Mouse (Mus musculus): Measurements from ENCODE around the gene Pcdh7. TPM values are rescaled to one million over a fixed set of nuclear protein-coding genes. Genes with fewer than 3 reads are reported as not detected.

Gene Pcdh7
- total RNA-seq, 2 experiments from 2014 or later = 69.3 to 70.6 TPM

DNA sequence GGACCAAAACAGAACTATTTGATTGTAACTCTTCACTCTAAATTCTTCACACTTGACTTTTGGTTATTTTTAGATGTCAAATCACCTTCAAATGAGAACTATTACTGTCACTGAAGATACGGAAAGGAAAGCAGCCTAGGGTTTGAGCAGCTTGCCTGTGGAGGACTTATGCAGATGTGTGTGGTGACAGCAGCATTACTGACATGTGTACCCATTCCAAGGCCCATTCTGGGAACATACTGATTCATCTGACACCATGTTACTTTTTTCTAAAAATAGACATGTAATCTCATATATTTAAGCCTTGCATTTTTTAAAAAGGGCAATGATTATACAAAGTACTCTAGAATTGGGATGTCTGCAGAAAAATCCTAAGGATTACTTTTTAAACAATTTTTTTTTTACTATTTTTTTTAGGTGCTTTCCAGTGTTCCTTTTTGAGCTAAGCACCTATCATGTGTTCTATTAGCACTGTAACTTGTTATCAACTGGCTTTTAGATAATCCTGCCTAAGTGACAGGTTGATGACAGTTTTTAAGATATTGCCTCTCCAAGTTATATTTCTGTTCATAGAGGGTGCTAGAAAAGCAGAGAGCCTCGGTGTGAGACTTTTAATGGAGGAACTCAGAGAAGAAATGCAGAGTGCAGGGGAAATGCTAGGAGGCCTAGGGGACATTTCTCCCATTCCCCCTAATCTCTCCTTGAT, 26.3 kb downstream of the Pcdh7 start:
- no peak for DNase-seq (ENCODE audit: low spot score in 2 of 2)

DNA sequence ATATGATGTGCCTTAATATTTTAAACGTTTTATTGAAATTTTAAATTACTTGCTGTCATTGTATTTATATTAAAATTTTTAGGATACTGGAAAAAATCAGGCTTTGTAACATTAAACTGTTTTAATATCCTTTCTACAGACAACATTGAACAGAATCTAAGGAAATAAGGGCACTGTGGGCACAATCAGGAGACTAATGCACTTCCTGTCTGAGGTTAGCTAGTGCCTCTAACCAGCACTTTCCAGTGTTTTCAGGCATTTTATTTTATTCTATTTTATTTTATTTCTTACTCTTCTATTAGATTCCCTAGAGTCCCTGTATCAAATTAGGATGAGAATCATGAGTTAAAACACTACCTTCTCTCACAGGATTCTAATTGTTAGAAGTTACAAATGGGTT, 28.1 kb downstream of the Pcdh7 start:
- DNase-seq (ENCODE audit: low spot score in 2 of 2) = no peak

DNA sequence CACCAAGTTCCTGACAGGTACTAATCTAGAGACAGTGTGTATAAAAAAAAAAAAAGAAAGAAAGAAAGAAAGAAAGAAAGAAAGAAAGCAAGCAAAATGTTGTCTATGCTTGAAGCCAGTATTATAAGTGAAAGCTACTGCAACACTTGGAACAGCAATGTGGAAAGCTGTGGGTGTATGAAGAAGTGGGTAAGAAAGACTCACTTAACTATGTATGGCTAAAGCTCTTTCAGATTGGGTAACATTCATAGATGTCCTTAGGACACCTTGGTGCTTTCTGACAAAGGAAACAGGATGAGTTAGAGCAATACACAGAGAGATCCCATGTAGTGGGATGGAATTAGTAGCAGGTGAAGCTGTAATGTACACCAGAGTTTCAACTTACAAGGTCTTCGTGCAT, 32.6 kb downstream of the Pcdh7 start:
- no peak for DNase-seq (ENCODE audit: low spot score in 2 of 2)

DNA sequence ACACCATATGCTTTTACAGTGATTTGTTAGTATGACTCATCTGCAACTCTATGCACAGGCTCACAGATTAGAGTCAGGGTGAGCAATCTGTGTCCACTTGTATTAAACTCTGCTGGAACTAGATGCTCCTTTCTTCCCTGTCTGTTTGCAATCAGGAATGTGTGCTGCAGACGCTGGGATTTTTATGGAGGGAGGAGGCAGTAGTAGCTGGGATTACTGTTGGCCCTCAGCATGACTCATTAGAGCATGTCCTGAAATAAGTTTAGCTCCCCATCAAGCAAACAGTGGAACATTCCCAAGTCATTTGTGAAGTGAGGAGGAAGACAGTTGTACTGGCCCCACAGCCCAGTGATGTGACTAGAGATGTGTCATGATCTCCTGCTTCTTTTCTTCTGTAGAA, 38.0 kb downstream of the Pcdh7 start:
- no peak for DNase-seq (ENCODE audit: low spot score in 2 of 2)

DNA sequence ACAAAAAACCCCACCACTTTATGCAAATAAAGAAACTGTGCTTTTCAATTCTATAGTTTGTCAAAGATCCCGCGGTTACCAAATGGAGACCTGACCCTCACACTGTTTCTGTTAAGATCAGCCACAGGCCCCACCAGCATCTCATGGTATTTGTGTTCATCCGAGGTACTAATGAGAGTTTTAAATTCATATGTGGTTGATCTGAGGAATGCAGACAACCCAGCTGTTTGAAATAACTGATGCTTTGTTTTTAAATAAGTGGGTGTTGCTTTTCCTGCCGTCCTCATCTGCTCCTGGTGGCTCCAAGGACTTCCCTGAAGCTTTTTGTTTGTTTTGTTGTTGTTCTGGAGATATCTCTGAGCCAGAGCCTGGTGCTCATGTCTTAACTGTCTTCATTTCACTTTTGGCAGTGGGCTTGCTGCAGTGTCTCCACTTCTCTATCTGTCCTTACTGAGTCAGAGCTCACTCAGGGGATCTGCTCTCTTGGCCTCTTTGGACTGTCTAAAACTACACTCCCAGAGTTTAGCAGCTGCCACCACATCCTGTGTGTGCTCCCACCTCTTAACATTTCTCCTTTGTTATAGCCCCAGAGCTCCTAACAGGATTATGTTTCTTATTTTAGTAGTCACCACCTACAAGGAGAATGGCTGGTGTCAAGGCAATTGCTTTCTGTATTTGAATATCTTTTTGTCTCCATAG, 39.1 kb downstream of the Pcdh7 start:
- DNase-seq (ENCODE audit: low spot score in 2 of 2) = no peak

DNA sequence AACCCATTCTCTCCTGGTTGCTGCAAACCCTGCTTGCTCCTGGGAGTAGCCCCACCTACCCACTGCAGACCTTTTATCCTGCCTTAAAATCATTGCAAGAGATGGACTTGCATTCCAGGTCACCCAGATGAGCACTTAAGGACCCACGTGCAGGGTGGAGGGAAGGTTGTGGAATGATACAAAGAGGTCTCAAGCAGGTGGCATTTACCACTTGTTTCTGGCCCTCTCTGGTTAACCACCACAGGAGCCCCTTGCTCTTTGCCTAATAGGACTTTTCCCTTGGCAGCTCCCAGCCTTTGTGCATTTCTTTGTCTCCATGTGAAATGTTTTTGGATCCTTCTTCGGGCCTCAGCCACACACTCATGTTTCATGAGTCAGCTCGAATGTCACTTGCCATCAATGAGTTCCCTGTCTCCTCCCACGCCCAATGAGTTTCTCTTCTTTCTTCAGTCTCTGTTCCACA, 39.7 kb downstream of the Pcdh7 start:
- DNase-seq (ENCODE audit: low spot score in 2 of 2) = no peak

DNA sequence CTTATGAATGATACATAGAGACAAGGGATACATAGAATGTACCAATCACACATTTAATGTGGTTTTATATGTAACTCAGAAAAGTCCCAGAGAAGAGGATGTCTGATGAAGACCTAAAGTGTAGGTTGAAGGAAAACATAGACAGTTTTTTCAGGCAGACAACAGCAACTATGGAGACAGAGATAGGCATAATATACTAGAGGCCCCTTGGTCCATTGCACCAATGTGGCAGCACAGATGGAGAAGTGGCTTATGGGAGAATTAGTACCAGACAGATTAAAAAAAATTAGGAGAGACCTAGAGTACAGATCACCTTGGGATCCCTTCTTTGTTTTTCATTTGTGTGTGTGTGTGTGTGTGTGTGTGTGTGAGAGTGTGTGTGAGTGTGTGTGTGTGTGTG, 41.2 kb downstream of the Pcdh7 start:
- no peak for DNase-seq (ENCODE audit: low spot score in 2 of 2)

DNA sequence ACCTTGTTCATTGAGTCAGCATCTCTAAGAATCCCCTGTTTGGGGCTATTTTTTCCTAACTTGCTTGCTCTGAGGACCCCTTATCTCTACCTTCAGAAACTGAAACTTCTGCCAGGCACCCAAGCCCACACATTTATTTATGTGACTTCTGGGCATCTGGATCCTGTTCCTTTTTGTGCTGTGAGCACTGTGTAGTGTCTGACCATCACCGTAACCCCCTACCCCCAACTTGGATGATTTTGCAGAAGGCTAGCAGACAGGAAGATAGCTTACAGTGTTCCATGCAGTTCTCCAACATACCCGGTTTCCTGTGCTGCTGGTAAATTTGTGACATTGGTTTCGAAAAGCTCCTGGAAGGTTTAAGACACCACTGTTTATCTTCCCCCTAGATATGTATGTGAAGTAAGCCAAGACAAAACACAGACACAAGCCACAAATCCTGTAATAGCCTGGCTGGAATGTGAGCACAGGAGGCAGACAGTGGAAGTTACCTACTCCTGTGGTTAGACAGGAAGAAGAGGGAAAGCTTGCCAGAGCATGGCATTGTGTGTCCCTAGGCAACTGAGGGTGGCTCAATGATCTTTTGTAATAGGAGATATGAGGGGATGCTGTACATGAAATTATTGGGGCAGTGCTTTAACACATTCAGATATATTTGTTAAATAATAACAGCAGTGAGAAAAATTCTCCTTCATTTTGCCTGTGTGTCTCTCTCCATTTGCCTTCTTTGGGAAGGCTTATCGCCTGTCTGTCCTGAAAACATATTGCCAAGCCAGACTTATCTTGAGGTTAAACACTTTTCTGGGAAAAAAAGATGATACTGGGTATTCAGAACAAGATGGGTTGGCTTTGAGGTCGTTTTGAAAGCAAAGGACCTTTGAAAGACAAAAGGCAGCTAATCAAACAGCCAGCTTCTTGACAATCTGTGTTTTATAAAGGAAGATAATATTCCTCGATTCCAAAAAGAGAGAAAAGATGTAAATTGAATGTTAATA, 42.6 kb downstream of the Pcdh7 start:
- no peak for DNase-seq (ENCODE audit: low spot score in 2 of 2)

DNA sequence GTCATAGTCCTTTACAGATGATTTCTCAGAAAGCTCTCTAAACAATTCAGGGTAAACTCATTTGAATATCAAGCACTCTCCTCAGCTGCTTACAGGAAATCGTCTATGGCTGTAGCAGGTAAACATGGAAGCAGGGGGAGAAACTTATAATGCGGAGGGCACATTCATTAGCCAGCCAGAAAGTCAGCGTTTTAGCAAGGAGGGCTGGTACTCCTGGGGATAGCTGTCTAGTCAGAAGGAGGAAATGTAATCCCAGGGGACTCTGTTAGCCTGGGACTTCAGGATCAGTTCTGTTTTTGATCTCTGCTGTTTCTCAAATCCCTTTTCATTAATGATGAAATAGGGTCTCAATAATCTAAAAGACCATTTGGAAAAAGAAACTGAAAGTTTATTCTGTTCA, 47.6 kb downstream of the Pcdh7 start:
- no peak for DNase-seq (ENCODE audit: low spot score in 2 of 2)

DNA sequence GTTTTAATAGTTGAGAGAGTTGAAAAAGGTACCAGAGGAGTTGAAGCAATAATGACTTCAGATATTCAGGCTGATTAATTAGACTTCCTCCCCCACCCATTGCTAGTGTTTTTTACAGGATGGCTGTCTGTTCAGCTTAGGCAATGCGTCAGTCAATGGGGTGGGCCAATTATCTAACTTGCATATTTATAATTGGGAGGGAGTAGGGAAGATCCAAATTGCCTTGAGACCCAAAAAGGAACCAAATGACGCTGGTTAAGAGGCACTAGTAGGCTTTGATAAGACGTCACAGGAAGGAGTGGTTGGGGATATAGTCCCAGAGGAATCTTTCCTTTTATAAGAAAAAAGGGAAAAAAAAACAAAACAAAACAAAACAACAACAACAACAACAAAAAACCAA, 49.6 kb downstream of the Pcdh7 start:
- no peak for DNase-seq (ENCODE audit: low spot score in 2 of 2)

DNA sequence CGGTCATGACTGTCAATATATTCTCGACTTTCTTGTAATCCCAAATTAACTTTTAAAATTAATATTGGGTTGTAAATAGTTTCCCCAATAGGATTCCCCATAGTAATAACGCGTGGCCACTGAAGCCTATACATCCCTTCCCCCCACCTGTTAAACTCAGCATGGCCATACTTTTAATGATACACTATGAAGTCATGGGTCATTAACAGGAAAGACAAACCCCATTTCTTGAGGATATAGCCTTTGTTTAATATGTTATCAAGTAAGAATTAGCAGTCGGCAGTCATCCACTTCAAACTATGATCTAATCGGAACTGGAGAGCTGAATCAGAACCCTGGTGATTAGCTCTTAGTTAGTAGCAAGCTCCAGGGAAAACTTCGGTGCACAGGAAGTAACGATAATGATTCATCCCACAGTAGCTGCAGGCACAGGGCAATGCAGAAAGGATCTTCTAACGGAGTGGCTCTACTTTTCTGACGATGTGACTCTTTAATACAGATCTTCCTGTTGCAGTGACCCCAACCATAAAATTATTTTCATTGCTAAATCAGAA, 50.8 kb downstream of the Pcdh7 start:
- DNase-seq (ENCODE audit: low spot score in 2 of 2) = no peak

DNA sequence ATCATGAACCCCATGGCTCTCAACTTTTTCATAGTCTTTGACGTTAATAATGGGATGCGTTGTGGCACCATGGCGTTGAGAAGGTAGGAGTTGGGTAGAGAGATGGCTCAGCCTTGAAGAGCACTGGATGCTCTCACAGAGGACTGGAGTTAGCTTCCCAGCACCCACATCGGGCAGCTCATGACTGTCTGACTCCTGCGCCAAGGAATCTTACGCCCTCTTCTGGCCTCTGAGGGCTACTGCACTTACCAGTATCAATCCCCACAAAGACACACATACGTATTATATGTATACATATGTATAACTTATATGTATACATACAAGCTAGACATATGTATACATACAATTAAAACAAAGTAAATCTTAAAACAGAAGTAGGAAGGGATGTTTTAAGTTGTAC, 51.9 kb downstream of the Pcdh7 start:
- no peak for DNase-seq (ENCODE audit: low spot score in 2 of 2)

DNA sequence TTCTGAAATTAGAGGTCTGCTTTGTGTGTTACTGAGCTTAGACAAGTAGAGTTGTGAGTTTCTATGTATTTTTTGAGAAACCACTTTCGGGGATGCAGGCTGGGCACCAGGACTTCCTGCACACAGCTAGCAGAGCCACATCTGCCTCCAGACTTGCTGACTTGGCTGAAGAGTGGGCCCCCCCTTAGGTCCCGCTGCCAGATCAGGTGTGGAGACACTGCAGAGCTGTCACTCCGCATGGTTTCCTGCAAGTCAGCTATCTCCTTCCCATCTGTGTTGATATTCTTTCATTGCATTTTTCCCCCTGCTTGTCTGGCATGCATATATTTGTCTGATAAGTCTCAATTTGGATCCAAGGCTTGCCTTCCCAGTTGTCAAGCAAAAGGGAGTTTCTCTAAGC, 52.6 kb downstream of the Pcdh7 start:
- no peak for DNase-seq (ENCODE audit: low spot score in 2 of 2)

DNA sequence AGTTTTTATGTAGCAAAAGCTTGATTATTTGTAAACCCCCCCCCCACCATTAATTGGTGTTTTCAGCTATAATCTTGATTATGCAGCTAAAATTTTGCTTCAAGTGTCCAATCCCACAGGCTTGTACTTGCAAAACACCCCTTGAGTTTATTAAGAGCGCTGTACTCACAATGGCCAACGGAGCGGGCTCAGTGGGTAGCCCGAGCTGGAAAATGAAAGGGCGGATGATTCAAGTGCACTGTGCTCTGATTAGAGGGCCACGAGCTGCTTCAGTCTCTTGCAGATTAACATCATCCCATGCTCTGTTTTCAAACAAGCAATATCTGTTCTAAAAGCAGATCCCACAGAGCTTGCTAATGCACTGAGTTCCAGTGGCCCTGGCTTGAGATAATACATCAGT, 53.4 kb downstream of the Pcdh7 start:
- no peak for DNase-seq (ENCODE audit: low spot score in 2 of 2)

DNA sequence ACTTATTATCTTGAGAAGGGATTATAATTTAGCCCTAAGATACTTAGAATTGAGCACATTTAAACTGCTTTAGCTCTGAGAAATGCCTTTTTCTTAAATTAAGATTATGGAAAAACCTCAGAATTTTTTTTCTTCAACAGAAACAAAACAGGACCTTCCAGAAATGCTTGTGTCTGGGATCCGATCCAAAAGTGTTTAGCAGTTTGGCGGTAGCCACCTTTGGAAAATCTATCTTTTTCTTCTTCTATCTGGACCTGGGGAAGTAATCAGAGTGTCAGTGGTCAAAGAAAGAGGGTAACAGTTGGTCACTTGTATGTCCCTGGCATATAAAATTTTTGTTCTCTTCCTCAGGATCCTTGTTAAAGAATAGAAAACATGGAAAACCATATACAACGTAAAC, 54.9 kb downstream of the Pcdh7 start:
- DNase-seq (ENCODE audit: low spot score in 2 of 2) = no peak

DNA sequence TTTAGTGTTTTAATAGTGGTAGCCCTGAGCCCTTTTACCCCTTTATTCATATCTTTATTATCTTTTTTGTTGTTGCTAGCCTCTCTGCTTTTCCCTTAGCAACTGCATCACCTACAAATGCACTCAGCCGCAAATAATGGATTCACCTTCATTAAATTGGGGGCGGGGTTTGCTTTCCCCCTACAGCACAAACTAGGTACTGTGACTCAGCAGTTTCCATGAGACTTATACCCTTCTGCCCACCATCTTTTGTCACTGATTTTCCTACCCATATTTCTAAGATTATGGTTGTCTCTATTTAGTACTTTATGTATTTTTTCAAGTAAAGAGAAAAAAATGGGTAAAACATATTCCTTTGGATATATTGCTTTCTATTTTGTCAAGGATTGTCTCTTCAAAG, 56.7 kb downstream of the Pcdh7 start:
- DNase-seq (ENCODE audit: low spot score in 2 of 2) = no peak

DNA sequence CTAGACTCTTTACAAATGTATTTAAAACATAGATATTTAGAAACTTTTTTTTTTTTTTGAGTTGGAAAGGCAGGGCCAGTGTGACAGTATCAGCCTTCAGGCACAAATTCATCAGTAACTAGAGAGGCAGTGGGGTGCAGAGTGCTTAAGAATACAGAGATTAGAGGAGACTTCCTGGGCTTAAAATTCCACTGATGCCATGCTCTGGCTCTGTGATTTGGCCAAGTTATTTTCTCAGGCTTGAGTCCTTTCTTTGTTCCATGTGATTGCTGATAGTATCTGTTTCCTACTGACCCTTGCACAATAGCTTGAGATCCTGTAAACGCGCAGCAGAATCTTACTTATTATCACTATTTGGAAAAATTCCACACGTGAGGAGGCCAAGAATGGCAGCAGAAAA, 60.3 kb downstream of the Pcdh7 start:
- no peak for DNase-seq (ENCODE audit: low spot score in 2 of 2)

DNA sequence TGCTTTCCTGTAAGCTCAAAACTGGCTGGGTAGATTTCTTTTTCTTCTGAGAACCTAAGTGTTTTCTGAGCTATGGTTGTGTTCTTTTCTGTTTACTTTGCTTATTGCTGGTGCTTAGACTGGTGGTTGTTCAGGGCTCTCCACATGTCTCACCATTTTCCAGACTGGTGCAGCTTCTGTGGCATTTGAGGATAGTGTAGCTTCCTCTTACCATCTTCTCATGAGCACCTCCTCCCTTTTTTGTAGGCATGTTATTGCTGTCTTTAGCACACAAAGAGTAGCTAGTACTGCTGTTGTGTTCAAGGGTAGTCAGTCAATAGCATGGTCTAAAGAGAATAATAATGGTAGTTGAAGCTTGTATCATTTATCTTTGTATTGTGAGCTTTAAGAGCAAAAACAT, 62.2 kb downstream of the Pcdh7 start:
- no peak for DNase-seq (ENCODE audit: low spot score in 2 of 2)

DNA sequence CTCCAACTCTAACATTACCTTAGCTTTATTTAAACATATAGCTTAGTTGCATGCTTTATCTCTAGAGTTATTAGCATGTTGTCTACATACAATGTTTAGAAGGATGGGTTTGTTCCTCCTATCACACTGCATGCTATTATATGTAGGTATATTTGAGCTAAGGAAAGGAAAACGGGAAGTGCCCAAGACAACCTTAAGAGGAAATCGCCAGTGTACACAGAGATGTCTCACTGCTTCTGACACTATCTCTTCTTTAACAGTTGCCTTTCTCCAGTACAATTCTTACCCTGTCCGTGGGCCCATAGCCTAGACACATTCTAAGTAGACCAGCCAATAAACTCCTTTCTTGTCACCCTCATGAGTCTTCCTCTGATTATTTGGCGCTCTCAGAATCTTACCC, 62.8 kb downstream of the Pcdh7 start:
- DNase-seq (ENCODE audit: low spot score in 2 of 2) = no peak

DNA sequence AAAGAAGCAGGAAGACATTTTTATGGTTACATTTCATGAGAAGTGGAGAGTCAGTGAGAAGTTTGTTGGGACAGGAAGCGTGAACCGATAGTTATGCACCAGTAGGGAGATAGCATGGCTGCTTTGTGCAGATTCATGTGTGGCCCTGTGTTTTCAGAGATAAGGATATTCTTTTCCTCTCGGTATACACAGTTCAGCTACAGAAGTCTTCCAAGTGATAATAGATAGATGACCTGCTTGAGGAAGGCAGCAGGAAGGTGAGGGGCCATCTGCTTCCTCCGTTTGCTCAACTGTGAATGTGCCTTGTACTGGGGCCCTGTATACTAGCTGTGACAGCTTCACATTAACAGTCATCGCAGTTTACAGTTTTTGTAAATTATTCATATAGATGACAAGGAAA, 64.2 kb downstream of the Pcdh7 start:
- no peak for DNase-seq (ENCODE audit: low spot score in 2 of 2)

DNA sequence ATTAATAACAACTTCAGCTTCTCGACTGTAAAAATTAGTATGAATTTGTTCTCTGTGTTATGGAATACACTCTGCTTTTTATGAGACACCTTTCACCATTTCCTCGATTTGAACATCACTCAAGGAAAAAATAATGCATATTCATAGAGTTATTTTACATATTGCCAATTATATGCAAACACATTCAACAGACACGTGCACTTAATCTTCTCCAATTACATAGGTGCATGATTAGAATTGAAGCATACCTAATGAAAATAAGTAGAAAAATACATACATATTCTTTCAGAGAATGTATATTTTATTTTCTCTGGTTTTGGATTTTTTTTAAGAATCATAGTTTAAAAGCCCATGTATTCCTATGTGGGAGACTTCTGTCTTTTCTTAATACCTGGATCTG, 64.8 kb downstream of the Pcdh7 start:
- no peak for DNase-seq (ENCODE audit: low spot score in 2 of 2)
